Mouse (Mus musculus) frontal cortex, postnatal 36 days (tissue): ENCODE results near the gene Lsp1.

Source experiments
- DNase-seq, 2 experiments: peaks; one replicate each; pipeline ENCODE4 v3.0.0; 2022; ENCODE audit warnings: low spot score in 2 of 2

Lsp1 gene

GRCm38 (mm10) chr7:142460636-142461077, at the start of gene Lsp1:
TSS of gene Lsp1 (plus strand) at chr7:142460809.
- no peak for DNase-seq

- DNase-seq = no peak
These were observed 47.3 kb upstream of the Lsp1 start for GRCm38 (mm10) chr7:142413285-142413684.

GRCm38 (mm10) chr7:142415314-142415713, 45.3 kb upstream of the Lsp1 start:
- no peak for DNase-seq

GRCm38 (mm10) chr7:142416225-142416624, 44.4 kb upstream of the Lsp1 start:
- DNase-seq = no peak

- no peak for DNase-seq
These were observed 42.6 kb upstream of the Lsp1 start for GRCm38 (mm10) chr7:142418027-142418426.

GRCm38 (mm10) chr7:142418679-142419078, 41.9 kb upstream of the Lsp1 start:
- no peak for DNase-seq

- DNase-seq = no peak
These were observed 40.7 kb upstream of the Lsp1 start for GRCm38 (mm10) chr7:142419887-142420286.

- no peak for DNase-seq
These were observed 38.8 kb upstream of the Lsp1 start for GRCm38 (mm10) chr7:142421826-142422225.

GRCm38 (mm10) chr7:142425641-142426213, 34.9 kb upstream of the Lsp1 start:
- DNase-seq = no peak

- no peak for DNase-seq
These were observed 32.4 kb upstream of the Lsp1 start for GRCm38 (mm10) chr7:142428213-142428612.

- peak; percentile 36 to 50 for DNase-seq
These were observed 30.4 kb upstream of the Lsp1 start for GRCm38 (mm10) chr7:142430160-142430678.

GRCm38 (mm10) chr7:142431106-142431505, 29.5 kb upstream of the Lsp1 start:
- DNase-seq = no peak

- no peak for DNase-seq
These were observed 27.0 kb upstream of the Lsp1 start for GRCm38 (mm10) chr7:142433623-142434022.

GRCm38 (mm10) chr7:142434137-142434865, 26.3 kb upstream of the Lsp1 start, which contains the start of gene Syt8:
TSS of gene Syt8 (plus strand) at chr7:142434850.
- DNase-seq = no peak

GRCm38 (mm10) chr7:142435524-142435923, 25.1 kb upstream of the Lsp1 start:
- peak; percentile 52 to 74 for DNase-seq

GRCm38 (mm10) chr7:142437324-142437723, 23.3 kb upstream of the Lsp1 start:
- no peak for DNase-seq

GRCm38 (mm10) chr7:142439966-142440365, 20.6 kb upstream of the Lsp1 start:
- no peak for DNase-seq

GRCm38 (mm10) chr7:142440657-142441114, 19.9 kb upstream of the Lsp1 start:
- DNase-seq = peak in 1 of 2 experiments; percentile 43

GRCm38 (mm10) chr7:142441585-142441984, 19.0 kb upstream of the Lsp1 start, which contains the start of gene Tnni2:
TSS of gene Tnni2 (plus strand) at chr7:142441808.
- no peak for DNase-seq

- DNase-seq = no peak
These were observed 18.3 kb upstream of the Lsp1 start for GRCm38 (mm10) chr7:142442081-142442907.

GRCm38 (mm10) chr7:142442908-142443420, 17.6 kb upstream of the Lsp1 start:
- no peak for DNase-seq

- DNase-seq = no peak
These were observed 17.1 kb upstream of the Lsp1 start for GRCm38 (mm10) chr7:142443474-142443873.
